Mouse (Mus musculus): ENCODE results near the gene Atp6v0a1. TPM values are rescaled to one million over a fixed set of nuclear protein-coding genes. Genes with fewer than 3 reads are reported as not detected.

Atp6v0a1 gene
- polyA plus RNA-seq, 2 experiments, result 32.7 to 60.9 TPM

- 65% methylated on average over 9 of the region's 9 CpGs for WGBS
- DNase-seq (ENCODE audit: low spot score), result no peak
- peak overlapping the region; percentile 28; the same call in 1 of the 2 replicates for H3K9ac ChIP-seq (ENCODE audit: low read depth, low read length, severe bottlenecking)
- TF ChIP-seq POLR2A (IDR thresholded peaks at IDR 0.05; ENCODE audit: borderline replicate concordance, extremely low read depth, insufficient read depth, insufficient read length), result no peak
- H3K4me2 ChIP-seq (replicated peaks; ENCODE audit: low read depth, low read length, severe bottlenecking), result no peak overlapping the region
- no peak overlapping the region for H3K4me3 ChIP-seq (replicated peaks; ENCODE audit: low read length)
- ATAC-seq (ENCODE audit: low FRiP score, low read depth), result no peak
- H3K36me3 ChIP-seq (ENCODE audit: control insufficient read depth, insufficient read depth, low read length), result peaks cover 9% of the 10 kb centered on the region
- H3K27ac ChIP-seq (replicated peaks; ENCODE audit: low read depth, low read length), result no peak overlapping the region
- H3K4me1 ChIP-seq (ENCODE audit: control insufficient read depth, insufficient read depth, low read length), result peaks cover 36% of the 10 kb centered on the region
- no peaks in the 10 kb centered on the region for H3K9me3 ChIP-seq (ENCODE audit: control insufficient read depth, low read length)
- peaks cover 7% of the 10 kb centered on the region for H3K27me3 ChIP-seq (ENCODE audit: control insufficient read depth, insufficient read depth, low read length)
Measured at GRCm38 (mm10) chr11:100963647-100964046, 45.6 kb upstream of the Atp6v0a1 start.

- H3K4me1 ChIP-seq (ENCODE audit: control insufficient read depth, insufficient read depth, low read length), result peaks cover 35% of the 10 kb centered on the region
- peaks cover 4% of the 10 kb centered on the region for H3K36me3 ChIP-seq (ENCODE audit: control insufficient read depth, insufficient read depth, low read length)
- no peak for TF ChIP-seq POLR2A (IDR thresholded peaks at IDR 0.05; ENCODE audit: borderline replicate concordance, extremely low read depth, insufficient read depth, insufficient read length)
- no peak for ATAC-seq (ENCODE audit: low FRiP score, low read depth)
- H3K27me3 ChIP-seq (ENCODE audit: control insufficient read depth, insufficient read depth, low read length), result peaks cover 2% of the 10 kb centered on the region
- no peak overlapping the region for H3K27ac ChIP-seq (replicated peaks; ENCODE audit: low read depth, low read length)
- no peak overlapping the region for H3K4me2 ChIP-seq (replicated peaks; ENCODE audit: low read depth, low read length, severe bottlenecking)
- H3K9ac ChIP-seq (ENCODE audit: low read depth, low read length, severe bottlenecking), result peak overlapping the region; percentile 28; the same call in 1 of the 2 replicates
- H3K4me3 ChIP-seq (replicated peaks; ENCODE audit: low read length), result no peak overlapping the region
- no peak for DNase-seq (ENCODE audit: low spot score)
- no peaks in the 10 kb centered on the region for H3K9me3 ChIP-seq (ENCODE audit: control insufficient read depth, low read length)
- WGBS, result 85% methylated on average over 7 of the region's 7 CpGs
Measured at GRCm38 (mm10) chr11:100964180-100964579, 45.1 kb upstream of the Atp6v0a1 start.

- Histone ChIP-seq H3K27me3 (ENCODE audit: control insufficient read depth, insufficient read depth, low read length) (no peaks in the 10 kb centered on the region; the same call in 1 of the 2 replicates), H3K27ac (replicated peaks; ENCODE audit: low read depth, low read length) (0 out of 2 replicates have a peak overlapping the region, but pooled peaks have one; percentile 20), H3K9ac (ENCODE audit: low read depth, low read length, severe bottlenecking) (no peak overlapping the region), H3K4me2 (replicated peaks; ENCODE audit: low read depth, low read length, severe bottlenecking) (no peak overlapping the region), H3K4me1 (ENCODE audit: control insufficient read depth, insufficient read depth, low read length) (peaks cover 32% of the 10 kb centered on the region), H3K9me3 (ENCODE audit: control insufficient read depth, low read length) (no peaks in the 10 kb centered on the region), H3K36me3 (ENCODE audit: control insufficient read depth, insufficient read depth, low read length) (peaks cover 3% of the 10 kb centered on the region), H3K4me3 (replicated peaks; ENCODE audit: low read length) (no peak overlapping the region)
- no peak for TF ChIP-seq POLR2A (IDR thresholded peaks at IDR 0.05; ENCODE audit: borderline replicate concordance, extremely low read depth, insufficient read depth, insufficient read length)
- no peak for DNase-seq (ENCODE audit: low spot score)
- no peak for ATAC-seq (ENCODE audit: low FRiP score, low read depth)
- WGBS, result 71% methylated on average over 6 of the region's 6 CpGs
Measured at GRCm38 (mm10) chr11:100964901-100965542, 44.2 kb upstream of the Atp6v0a1 start.

GRCm38 (mm10) chr11:100965760-100966159, 43.5 kb upstream of the Atp6v0a1 start:
- 72% methylated on average over 6 of the region's 6 CpGs for WGBS
- DNase-seq (ENCODE audit: low spot score) (no peak), ATAC-seq (ENCODE audit: low FRiP score, low read depth) (no peak)
- H3K27ac ChIP-seq (replicated peaks; ENCODE audit: low read depth, low read length), result 0 out of 2 replicates have a peak overlapping the region, but pooled peaks have one; percentile 20
- H3K27me3 ChIP-seq (ENCODE audit: control insufficient read depth, insufficient read depth, low read length), result no peaks in the 10 kb centered on the region; the same call in 1 of the 2 replicates
- H3K9ac ChIP-seq (ENCODE audit: low read depth, low read length, severe bottlenecking), result no peak overlapping the region
- peaks cover 27% of the 10 kb centered on the region for H3K4me1 ChIP-seq (ENCODE audit: control insufficient read depth, insufficient read depth, low read length)
- H3K4me2 ChIP-seq (replicated peaks; ENCODE audit: low read depth, low read length, severe bottlenecking), result 0 out of 2 replicates have a peak overlapping the region, but pooled peaks have one; percentile 4
- no peaks in the 10 kb centered on the region for H3K9me3 ChIP-seq (ENCODE audit: control insufficient read depth, low read length)
- H3K36me3 ChIP-seq (ENCODE audit: control insufficient read depth, insufficient read depth, low read length), result peaks cover 3% of the 10 kb centered on the region
- no peak overlapping the region for H3K4me3 ChIP-seq (replicated peaks; ENCODE audit: low read length)
- no peak for TF ChIP-seq POLR2A (IDR thresholded peaks at IDR 0.05; ENCODE audit: borderline replicate concordance, extremely low read depth, insufficient read depth, insufficient read length)

- H3K4me3 ChIP-seq (replicated peaks; ENCODE audit: low read length), result no peak overlapping the region
- peaks cover 4% of the 10 kb centered on the region for H3K27me3 ChIP-seq (ENCODE audit: control insufficient read depth, insufficient read depth, low read length)
Measured at GRCm38 (mm10) chr11:100967376-100967775, 41.9 kb upstream of the Atp6v0a1 start.

More at GRCm38 (mm10) chr11:100967376-100967775, 41.9 kb upstream of the Atp6v0a1 start:
- H3K4me1 ChIP-seq (ENCODE audit: control insufficient read depth, insufficient read depth, low read length), result peaks cover 25% of the 10 kb centered on the region
- ATAC-seq (ENCODE audit: low FRiP score, low read depth) (no peak), DNase-seq (ENCODE audit: low spot score) (no peak)
- H3K36me3 ChIP-seq (ENCODE audit: control insufficient read depth, insufficient read depth, low read length), result peaks cover 3% of the 10 kb centered on the region; the same call in 1 of the 2 replicates
- no peak for TF ChIP-seq POLR2A (IDR thresholded peaks at IDR 0.05; ENCODE audit: borderline replicate concordance, extremely low read depth, insufficient read depth, insufficient read length)
- no peak overlapping the region for H3K9ac ChIP-seq (ENCODE audit: low read depth, low read length, severe bottlenecking)
- WGBS, result 66% methylated on average over 5 of the region's 5 CpGs
- H3K27ac ChIP-seq (replicated peaks; ENCODE audit: low read depth, low read length), result no peak overlapping the region
- H3K9me3 ChIP-seq (ENCODE audit: control insufficient read depth, low read length), result no peaks in the 10 kb centered on the region
- no peak overlapping the region for H3K4me2 ChIP-seq (replicated peaks; ENCODE audit: low read depth, low read length, severe bottlenecking)

All from limb, embryonic 14.5 days (tissue).